Mouse (Mus musculus): ENCODE data around the gene Cradd. TPM values are rescaled to one million over a fixed set of nuclear protein-coding genes. Genes with fewer than 3 reads are reported as not detected.

Gene Cradd
- total and polyA plus RNA-seq, 3 experiments = 1.9 to 9.0 TPM; not detected in 1

GRCm38 (mm10) chr10:95287351-95287750, 36.6 kb downstream of the Cradd start:
- no peak overlapping the region for H3K27ac ChIP-seq (ENCODE audit: control insufficient read depth, low read depth, low read length)
- H3K9me3 ChIP-seq (replicated peaks; ENCODE audit: insufficient read depth, low read length) = no peaks in the 10 kb centered on the region
- H3K79me2 ChIP-seq (ENCODE audit: control insufficient read depth, insufficient read depth, low read length, poor library complexity) = no peaks in the 10 kb centered on the region
- no peaks in the 10 kb centered on the region for H3K27me3 ChIP-seq (ENCODE audit: control insufficient read depth in 1 of 2, insufficient read depth in 2 of 2, low read length in 2 of 2)
- peaks cover 0 to 28% of the 10 kb centered on the region in 2 experiments; a peak in 2 of 4 replicates for H3K36me3 ChIP-seq (ENCODE audit: control insufficient read depth in 1 of 2, insufficient read depth in 2 of 2, low read length in 2 of 2)
- DNase-seq (ENCODE audit: low read depth, low spot score) = no peak
- H3K9ac ChIP-seq (ENCODE audit: control insufficient read depth, low read depth, low read length, poor library complexity, severe bottlenecking) = no peak overlapping the region
- no peak overlapping the region for H3K4me3 ChIP-seq (ENCODE audit: control insufficient read depth in 1 of 2, insufficient read depth in 1 of 2, low read depth in 2 of 2, low read length in 2 of 2)
- TF ChIP-seq RAD21 (IDR thresholded peaks at IDR 0.05; ENCODE audit: low read depth, low read length) = peak; percentile 8
- TF ChIP-seq MAFK (IDR thresholded peaks at IDR 0.05; ENCODE audit: borderline replicate concordance, low read depth, low read length) = no peak
- no peak for TF ChIP-seq GATA1 (IDR thresholded peaks at IDR 0.05; ENCODE audit: low read depth, low read length)
- TF ChIP-seq NELFE (IDR thresholded peaks at IDR 0.05; ENCODE audit: low read depth, low read length) = no peak
- no peak for TF ChIP-seq TCF12 (IDR thresholded peaks at IDR 0.05; ENCODE audit: low read depth, low read length)
- no peak for TF ChIP-seq KAT2A (conservative IDR thresholded peaks at IDR 0.05; ENCODE audit: low read depth, low read length)
- peak in 1 of 3 experiments; percentile 8; a peak in 1 of 6 replicates for TF ChIP-seq CTCF (IDR thresholded peaks at IDR 0.05 in 2 of 3, conservative IDR thresholded peaks at IDR 0.05 in 1 of 3; ENCODE audit: control insufficient read depth in 1 of 3, insufficient read depth in 1 of 3, low read depth in 2 of 3, low read length in 3 of 3, poor library complexity in 1 of 3, severe bottlenecking in 1 of 3)
- TF ChIP-seq MYC (IDR thresholded peaks at IDR 0.05; ENCODE audit: low read depth, low read length) = no peak
- TF ChIP-seq ZMIZ1 (IDR thresholded peaks at IDR 0.05; ENCODE audit: low read depth, low read length) = no peak
- TF ChIP-seq JUND (IDR thresholded peaks at IDR 0.05; ENCODE audit: low read depth, low read length) = no peak
- TF ChIP-seq HCFC1 (IDR thresholded peaks at IDR 0.05; ENCODE audit: low read depth, low read length) = no peak
- TF ChIP-seq GABPA (IDR thresholded peaks at IDR 0.05; ENCODE audit: low read depth, low read length) = no peak
- no peak for TF ChIP-seq MXI1 (IDR thresholded peaks at IDR 0.05; ENCODE audit: low read depth, low read length)
- no peak for TF ChIP-seq SIN3A (IDR thresholded peaks at IDR 0.05; ENCODE audit: low read length)
- TF ChIP-seq MAZ (IDR thresholded peaks at IDR 0.05; ENCODE audit: low read depth, low read length) = no peak
- TF ChIP-seq CHD1 (IDR thresholded peaks at IDR 0.05; ENCODE audit: low read depth, low read length) = no peak
- TF ChIP-seq ZNF384 (IDR thresholded peaks at IDR 0.05; ENCODE audit: low read depth, low read length) = no peak
- H3K4me1 ChIP-seq (ENCODE audit: control insufficient read depth in 1 of 2, insufficient read depth in 2 of 2, low read length in 2 of 2) = peaks cover 20 to 39% of the 10 kb centered on the region in 2 experiments

- H3K4me3 ChIP-seq (ENCODE audit: control insufficient read depth in 1 of 2, insufficient read depth in 1 of 2, low read depth in 2 of 2, low read length in 2 of 2) = no peak overlapping the region
- TF ChIP-seq ETS1 (IDR thresholded peaks at IDR 0.05; ENCODE audit: low read depth, low read length) = peak; percentile 48
- TF ChIP-seq ZMIZ1 (IDR thresholded peaks at IDR 0.05; ENCODE audit: low read depth, low read length) = no peak
- H3K27me3 ChIP-seq (ENCODE audit: control insufficient read depth in 1 of 2, insufficient read depth in 2 of 2, low read length in 2 of 2) = no peaks in the 10 kb centered on the region
- no peaks in the 10 kb centered on the region for H3K9me3 ChIP-seq (replicated peaks; ENCODE audit: insufficient read depth, low read length)
- H3K9ac ChIP-seq (ENCODE audit: control insufficient read depth, low read depth, low read length, poor library complexity, severe bottlenecking) = no peak overlapping the region
- no peaks in the 10 kb centered on the region for H3K36me3 ChIP-seq (ENCODE audit: control insufficient read depth in 1 of 2, insufficient read depth in 2 of 2, low read length in 2 of 2)
- H3K27ac ChIP-seq (ENCODE audit: control insufficient read depth, low read depth, low read length) = no peak overlapping the region
- no peaks in the 10 kb centered on the region for H3K79me2 ChIP-seq (ENCODE audit: control insufficient read depth, insufficient read depth, low read length, poor library complexity)
- DNase-seq (ENCODE audit: low read depth, low spot score) = peak; percentile 25
- H3K4me1 ChIP-seq (ENCODE audit: control insufficient read depth in 1 of 2, insufficient read depth in 2 of 2, low read length in 2 of 2) = peaks cover 3 to 7% of the 10 kb centered on the region in 2 experiments; a peak in 2 of 4 replicates
Observed at GRCm38 (mm10) chr10:95283434-95283833, 40.5 kb downstream of the Cradd start.
